Mouse (Mus musculus): ENCODE results near the gene Gm3424.
"Not testable (repeated sequence)": the region's sequence is repeated elsewhere in the genome, so short reads cannot be mapped to it uniquely, and the experiment has no call there.

The Gm3424 gene

DNA sequence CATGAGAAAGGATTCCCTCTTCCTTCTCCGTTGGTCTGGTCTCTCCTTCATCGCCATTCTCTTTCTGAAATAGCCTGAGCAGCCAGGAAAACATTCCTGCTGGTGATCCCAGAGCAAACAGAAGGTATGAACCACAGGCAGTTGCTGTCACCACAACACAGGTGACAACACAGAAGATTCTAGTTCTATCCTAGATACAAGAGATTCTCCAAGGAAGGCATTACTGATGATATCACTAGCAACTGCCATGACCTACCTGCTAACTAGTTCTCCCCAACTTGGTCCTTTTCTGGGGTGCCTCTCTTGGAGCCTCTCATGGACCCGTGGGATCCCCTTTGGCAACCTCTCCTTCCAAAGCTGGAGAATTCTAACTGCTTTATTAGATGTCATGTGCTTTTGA lies at the start of gene Gm3424:
Gene Gm3424 (minus strand): TSS at position 101 of the 400 bp plus-strand sequence.
- not testable (repeated sequence) for DNase-seq (ENCODE audit: low spot score in 2 of 2)

DNA sequence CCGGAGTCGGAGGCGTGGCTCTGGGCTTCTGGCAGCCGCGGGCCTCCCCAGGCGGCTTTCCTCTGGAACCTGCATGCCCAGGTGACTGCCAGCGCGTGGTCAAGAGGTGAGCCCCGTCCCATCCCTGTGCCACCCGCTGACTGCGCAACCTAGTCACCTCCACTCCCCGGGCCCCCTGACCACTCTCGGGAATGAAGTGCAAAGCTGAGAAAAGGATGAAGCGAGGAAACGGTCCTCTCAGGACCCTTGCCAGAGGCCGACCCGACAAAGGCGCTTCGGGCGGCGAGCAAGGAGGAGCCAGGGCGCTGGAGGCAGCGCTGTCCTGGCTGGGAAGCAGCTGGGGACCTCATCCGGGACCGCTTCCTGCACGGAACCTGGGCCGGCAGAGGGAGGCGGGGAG lies 49.7 kb upstream of the Gm3424 start:
- not testable (repeated sequence) for DNase-seq (ENCODE audit: low spot score in 2 of 2)

DNA sequence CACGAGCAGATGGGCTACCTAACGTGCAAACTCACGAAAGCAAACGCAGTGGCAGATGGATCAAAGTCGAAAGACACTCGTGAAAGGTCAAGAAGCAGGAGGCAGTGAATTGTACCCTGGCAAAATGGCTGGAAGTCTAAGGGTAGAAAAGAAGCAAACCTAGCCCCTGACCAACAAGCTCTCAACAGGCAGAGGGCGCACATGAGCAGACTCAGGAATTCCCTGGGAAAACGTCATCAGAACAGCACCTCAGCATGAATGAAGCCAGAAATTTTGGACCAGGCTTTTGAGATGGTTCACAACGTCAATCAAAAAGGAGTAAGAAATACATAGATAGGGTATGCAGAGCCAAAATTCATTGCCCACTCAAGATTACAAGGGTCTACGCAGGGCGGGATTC lies 49.0 kb upstream of the Gm3424 start:
- peak; percentile 30 to 43 for DNase-seq (ENCODE audit: low spot score in 2 of 2)

DNA sequence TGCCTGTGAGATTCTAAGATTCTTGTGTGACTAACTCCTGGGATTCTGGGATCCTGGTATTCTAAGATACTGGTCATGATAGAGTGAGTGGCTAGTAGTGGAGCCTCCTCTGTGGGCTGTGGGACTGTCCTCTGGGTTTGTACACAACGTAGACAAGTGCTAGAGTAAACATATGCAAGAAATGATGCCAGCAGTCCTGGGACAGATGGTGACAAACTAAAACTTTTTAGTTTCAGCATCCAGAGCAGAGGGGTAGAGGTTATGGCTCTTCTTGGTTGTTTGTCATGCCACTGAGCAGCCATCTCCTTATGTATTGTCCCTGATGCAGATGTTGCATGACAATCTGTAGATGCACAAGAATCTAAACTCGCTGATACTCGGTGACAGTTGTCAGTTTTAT lies 25.8 kb upstream of the Gm3424 start:
- DNase-seq (ENCODE audit: low spot score in 2 of 2): not testable (repeated sequence)

GRCm38 (mm10) chr14:5812699-5813356 lies 17.3 kb downstream of the Gm3424 start:
- not testable (repeated sequence) for DNase-seq (ENCODE audit: low spot score in 2 of 2)

GRCm38 (mm10) chr14:5807882-5808281 lies 22.2 kb downstream of the Gm3424 start, which contains the start of gene Gm3383:
TSS of gene Gm3383 (minus strand) at chr14:5807982.
- DNase-seq (ENCODE audit: low spot score in 2 of 2): not testable (repeated sequence)
